Mouse (Mus musculus): ENCODE measurements around the gene Kcnj11. TPM values are rescaled to one million over a fixed set of nuclear protein-coding genes. Genes with fewer than 3 reads are reported as not detected.

Gene Kcnj11
- 0.77 and 1.3 TPM in 2 replicates for polyA plus RNA-seq (2012; rRNA removed; ENCODE audit: low replicate concordance)

GRCm38 (mm10) chr7:46100563-46100962 lies at the start of gene Kcnj11:
Gene Kcnj11 (minus strand): TSS chr7:46100764.

Other genes with a start within 250 kb of the Kcnj11 start
- 305 and 397 TPM in 2 replicates for gene Kdelr1, start 228.0 kb downstream of the Kcnj11 start, polyA plus RNA-seq (2012; rRNA removed; ENCODE audit: low replicate concordance)
- gene Grin2d, start 222.4 kb downstream of the Kcnj11 start, polyA plus RNA-seq (2012; rRNA removed; ENCODE audit: low replicate concordance) = 9.6 and 14.4 TPM in 2 replicates
- 0.14 and 0.53 TPM in 2 replicates for gene Syngr4, start 204.1 kb downstream of the Kcnj11 start, polyA plus RNA-seq (2012; rRNA removed; ENCODE audit: low replicate concordance)
- 73.2 and 97.3 TPM in 2 replicates for gene Tmem143, start 203.8 kb downstream of the Kcnj11 start, polyA plus RNA-seq (2012; rRNA removed; ENCODE audit: low replicate concordance)
- 61.3 and 62.2 TPM in 2 replicates for gene Emp3, start 179.4 kb downstream of the Kcnj11 start, polyA plus RNA-seq (2012; rRNA removed; ENCODE audit: low replicate concordance)
- 10.6 and 24.0 TPM in 2 replicates for gene Ccdc114, start 176.7 kb downstream of the Kcnj11 start, polyA plus RNA-seq (2012; rRNA removed; ENCODE audit: low replicate concordance)
- gene Abcc6, start 70.5 kb downstream of the Kcnj11 start, polyA plus RNA-seq (2012; rRNA removed; ENCODE audit: low replicate concordance) = 11.8 and 26.8 TPM in 2 replicates
- 46.2 and 54.6 TPM in 2 replicates for gene Nomo1, start 67.1 kb downstream of the Kcnj11 start, polyA plus RNA-seq (2012; rRNA removed; ENCODE audit: low replicate concordance)
- 0.78 and 4.6 TPM in 2 replicates for gene Abcc8, start 79.3 kb upstream of the Kcnj11 start, polyA plus RNA-seq (2012; rRNA removed; ENCODE audit: low replicate concordance)
- gene Ush1c, start 137.7 kb upstream of the Kcnj11 start, polyA plus RNA-seq (2012; rRNA removed; ENCODE audit: low replicate concordance) = 56.5 and 88.5 TPM in 2 replicates
- gene Otog, start 140.2 kb upstream of the Kcnj11 start, polyA plus RNA-seq (2012; rRNA removed; ENCODE audit: low replicate concordance) = 0.02 and 0.15 TPM in 2 replicates